Mouse (Mus musculus) c-Kit-positive CD71-positive TER-119-negative erythroid progenitor cells, embryonic 14.5 days (primary cell): Measurements from ENCODE around the gene Hmg20a.
"Not testable (repeated sequence)": the region's sequence is repeated elsewhere in the genome, so short reads cannot be mapped to it uniquely, and the experiment has no call there.

ENCODE experiments used
- DNase-seq: peaks from one replicate; pipeline ENCODE4 v3.0.0-alpha.2; 2013; ENCODE audit warnings: low read depth

Hmg20a gene

GRCm38 (mm10) chr9:56417948-56418737 is at the start of gene Hmg20a, which contains the start of gene Peak1:
Gene Hmg20a, plus strand, starts transcription at chr9:56418609.
Gene Peak1, minus strand, starts transcription at chr9:56418067.
- DNase-seq, result peak; percentile 100

DNA sequence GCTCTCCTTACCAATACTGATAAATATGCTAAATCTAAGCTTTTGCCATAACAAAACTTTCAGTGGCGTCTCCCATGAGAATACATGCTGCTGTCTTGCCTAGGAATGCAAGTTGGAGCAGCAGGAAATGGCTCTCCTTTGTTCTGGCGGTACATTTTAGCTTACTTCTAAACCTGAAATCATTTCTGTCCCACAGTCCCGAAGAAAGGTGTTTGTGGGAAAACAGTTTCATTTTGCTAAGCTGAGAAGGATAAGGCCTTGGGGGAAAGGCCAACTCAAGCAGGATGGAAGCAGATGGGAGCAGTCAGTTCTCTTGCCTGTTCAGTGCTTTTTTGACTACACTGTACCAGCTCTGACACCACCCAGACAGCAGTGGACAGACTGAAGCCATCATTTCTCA is 49.6 kb upstream of the Hmg20a start:
- DNase-seq, result no peak

GRCm38 (mm10) chr9:56370710-56371109 is 47.7 kb upstream of the Hmg20a start:
- peak; percentile 13 for DNase-seq

- no peak for DNase-seq
Observed at GRCm38 (mm10) chr9:56374401-56374800, 44.0 kb upstream of the Hmg20a start.

- no peak for DNase-seq
Observed at GRCm38 (mm10) chr9:56382786-56383185, 35.6 kb upstream of the Hmg20a start.

- DNase-seq, result no peak
Observed at GRCm38 (mm10) chr9:56392857-56393256, 25.6 kb upstream of the Hmg20a start.

DNA sequence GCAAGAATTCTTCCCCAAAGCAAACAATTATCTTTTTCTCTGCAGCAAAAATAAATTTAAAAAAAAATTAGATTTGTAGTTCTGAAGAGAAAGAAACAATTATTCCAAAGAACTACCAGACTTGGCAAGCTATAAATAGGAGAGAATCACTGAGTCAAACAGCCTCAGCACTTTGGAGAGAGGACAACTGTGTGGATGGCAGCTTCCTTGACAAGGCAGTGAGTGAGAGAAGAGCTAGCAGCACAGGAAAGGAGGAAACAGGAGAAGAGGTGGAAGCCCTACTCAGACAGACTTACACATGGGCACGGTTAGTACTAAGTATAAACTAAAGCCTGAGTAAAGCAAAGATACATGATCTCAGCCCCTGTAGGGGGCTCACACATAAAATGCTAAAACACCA is 22.1 kb upstream of the Hmg20a start:
- DNase-seq, result no peak

GRCm38 (mm10) chr9:56404619-56405018 is 13.8 kb upstream of the Hmg20a start:
- no peak for DNase-seq

- DNase-seq, result no peak
Observed at GRCm38 (mm10) chr9:56409928-56410327, 8.5 kb upstream of the Hmg20a start.

DNA sequence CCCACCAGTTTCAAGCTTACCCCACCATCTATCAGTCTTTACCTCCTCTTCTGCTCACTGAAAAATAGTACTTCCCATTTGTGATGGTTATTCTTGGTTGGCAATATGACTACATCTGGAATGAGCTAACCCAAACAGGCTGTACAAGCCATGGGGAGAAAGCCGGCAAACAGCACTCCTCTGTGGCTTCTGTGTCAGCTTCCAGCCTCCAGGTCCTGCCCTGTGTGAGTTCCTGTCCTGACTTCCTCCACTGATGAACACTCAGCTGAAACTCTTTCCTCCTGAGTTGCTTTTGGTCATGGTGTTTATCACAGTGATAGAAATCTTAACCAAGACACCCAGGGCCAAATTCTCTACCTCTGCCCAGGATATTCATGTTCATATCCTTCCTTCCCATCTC is 5.7 kb upstream of the Hmg20a start:
- no peak for DNase-seq

GRCm38 (mm10) chr9:56414322-56414721 is 4.1 kb upstream of the Hmg20a start:
- no peak for DNase-seq

DNA sequence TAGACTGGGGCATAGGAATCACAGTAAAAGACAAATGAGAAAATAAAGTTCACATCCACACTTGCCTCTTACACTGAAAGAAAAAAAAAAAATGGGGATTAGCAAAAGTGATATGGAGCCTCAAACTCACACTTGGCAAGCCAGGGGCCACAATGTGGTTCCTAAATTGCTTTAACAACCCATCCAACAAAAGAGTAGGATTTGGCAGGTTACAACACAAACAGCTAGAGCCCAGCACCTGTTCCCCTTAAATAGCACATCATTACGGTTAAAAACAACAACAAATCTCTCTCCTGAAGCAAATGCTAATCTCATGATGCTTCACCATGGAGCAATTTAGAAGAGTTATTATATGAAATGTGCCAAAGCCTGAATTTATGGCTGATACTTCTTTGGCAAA is 3.0 kb upstream of the Hmg20a start:
- DNase-seq, result no peak

GRCm38 (mm10) chr9:56415935-56416607 is 2.3 kb upstream of the Hmg20a start:
- no peak for DNase-seq

DNA sequence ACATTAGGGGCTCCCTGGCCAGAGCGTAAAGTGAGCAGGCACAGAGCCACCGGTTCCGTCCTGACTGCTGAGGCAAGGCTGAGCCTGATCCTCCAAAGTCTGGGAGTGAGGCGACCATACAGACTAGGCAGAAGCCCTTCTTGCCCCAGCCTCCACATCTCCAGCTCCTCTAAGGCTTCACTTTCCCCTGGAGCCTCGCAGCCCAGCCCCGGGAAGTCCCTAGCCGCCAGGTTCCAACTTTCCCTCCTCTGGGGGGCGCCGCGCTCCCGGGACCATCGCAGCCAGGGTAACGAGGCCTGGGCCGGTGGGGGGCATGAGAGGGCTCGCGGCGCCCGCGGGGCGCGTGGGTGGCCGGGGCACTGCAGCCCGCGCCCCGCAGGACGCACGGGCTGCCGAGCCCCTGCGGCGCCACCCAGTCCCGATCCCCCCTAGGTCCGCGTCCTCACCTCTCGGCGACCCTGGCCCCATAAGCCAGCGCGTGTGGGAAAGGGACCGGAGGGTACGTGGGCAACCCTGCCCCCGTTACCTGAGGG is 928 bp upstream of the Hmg20a start:
- peak; percentile 57 for DNase-seq

DNA sequence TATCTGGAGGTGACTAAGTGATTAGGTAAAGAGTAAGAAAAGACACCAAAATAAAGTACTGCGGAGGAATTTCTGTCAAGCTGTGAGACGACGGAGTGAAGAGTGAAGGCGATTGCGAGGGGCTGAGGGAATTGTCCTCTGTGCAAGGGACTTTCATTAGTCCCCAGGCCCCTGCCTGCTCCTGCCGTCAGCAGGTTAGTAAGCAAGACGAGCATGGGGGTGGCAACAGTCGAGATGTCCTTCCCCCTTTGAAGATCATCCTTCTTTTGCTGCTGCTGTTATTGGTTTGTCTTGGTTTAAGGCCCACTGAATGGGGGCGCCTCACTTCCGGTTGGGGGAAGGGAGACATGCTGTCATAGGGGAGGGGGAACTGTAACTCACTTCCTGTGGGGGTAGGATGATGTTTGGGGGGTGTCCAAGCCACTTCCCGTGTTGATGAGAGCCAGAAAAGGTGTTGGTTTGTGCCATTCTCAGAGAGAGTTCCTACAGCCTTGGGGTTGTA is 380 bp downstream of the Hmg20a start:
- peak; percentile 70 for DNase-seq

DNA sequence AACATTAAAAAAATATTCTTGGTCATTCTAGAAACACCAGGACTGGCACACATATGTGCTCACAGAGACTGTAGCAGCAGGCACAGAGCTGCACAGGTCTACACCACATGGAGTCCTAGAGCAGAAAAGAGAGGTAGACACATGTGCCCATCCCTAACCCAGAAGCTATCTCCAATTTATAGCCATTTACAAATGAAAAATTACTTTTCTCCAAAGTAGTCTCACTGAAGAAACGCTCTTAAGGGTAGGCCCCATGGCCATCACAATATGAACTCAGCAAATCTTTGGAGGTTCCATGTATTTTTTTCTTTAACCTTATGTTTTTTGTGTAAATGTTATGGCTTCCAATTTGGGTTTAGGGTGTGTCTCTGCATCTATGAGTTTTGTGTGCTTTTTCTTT is 1.8 kb downstream of the Hmg20a start:
- no peak for DNase-seq

DNA sequence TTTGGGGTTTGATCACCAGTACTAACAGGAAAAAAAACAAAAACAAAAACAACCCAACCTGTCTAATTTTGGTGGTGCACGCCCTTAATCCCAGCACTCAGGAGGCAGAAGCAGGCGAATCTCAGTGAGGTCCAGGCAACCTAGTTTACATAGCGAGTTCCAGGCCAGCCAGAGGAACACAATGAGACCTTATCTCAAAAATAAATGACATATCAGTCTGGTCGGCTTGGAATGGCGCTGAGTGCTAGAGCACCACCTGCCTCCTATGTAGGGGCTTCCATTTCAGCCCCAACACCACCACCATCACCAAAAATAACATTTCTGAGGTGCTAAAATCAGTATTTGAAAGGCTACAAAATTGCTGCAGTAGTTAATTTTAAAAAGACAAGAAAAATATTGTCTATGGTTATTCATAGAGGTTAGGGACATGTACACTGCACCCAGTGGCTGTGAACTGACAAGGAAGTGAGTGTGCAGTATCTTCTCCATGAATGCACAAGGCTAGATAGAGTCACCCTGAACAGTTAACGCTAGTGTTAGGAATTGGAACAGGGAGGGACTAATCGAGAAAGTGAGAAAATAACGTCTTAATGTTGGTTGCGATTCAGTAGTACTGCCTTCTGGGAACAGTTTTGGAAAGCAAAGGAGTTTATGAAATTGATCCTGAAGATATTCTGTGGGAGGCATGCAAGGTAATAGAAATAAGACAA is 2.6 kb downstream of the Hmg20a start:
- no peak for DNase-seq

DNA sequence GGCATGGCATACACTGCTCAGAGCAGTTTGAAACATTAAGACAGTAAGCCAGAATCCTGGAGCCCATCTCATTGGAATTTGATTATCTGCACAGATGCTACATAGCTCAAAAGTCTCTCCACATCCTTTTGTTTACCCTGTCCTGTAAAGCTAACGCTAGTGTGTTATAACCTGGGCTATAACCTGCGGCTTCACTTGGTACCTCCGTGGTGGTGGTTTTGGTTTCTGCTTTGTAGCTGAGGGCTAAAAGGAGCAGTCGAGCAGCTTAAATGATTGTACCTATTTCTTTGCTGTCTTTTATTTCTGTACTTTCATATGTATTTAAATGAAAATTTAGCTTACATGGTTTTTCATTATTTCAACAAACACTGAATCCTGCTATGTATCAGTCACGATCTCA is 3.6 kb downstream of the Hmg20a start:
- DNase-seq, result no peak

DNA sequence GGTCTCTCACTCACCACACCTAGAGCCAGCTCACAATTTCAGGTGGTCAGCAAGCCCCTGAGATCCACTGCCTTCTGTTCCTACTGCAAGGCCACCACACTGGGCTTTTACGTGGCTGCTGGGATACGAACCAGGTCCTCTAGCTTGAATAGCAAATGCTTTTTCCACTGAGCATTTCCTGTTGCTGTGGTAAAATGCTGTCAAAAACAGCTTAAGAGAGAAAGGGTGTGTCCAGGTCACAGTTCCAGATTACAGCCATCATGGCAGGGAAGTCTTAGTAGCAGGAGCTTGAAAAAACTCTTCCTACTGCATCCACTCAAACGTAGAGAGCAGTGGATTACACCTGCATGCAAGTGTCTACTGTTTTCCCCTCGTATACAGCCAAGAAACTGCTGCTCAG is 6.5 kb downstream of the Hmg20a start:
- no peak for DNase-seq

GRCm38 (mm10) chr9:56435821-56436526 is 17.6 kb downstream of the Hmg20a start:
- DNase-seq, result no peak

GRCm38 (mm10) chr9:56437300-56437892 is 19.0 kb downstream of the Hmg20a start:
- DNase-seq, result not testable (repeated sequence)
